Mouse (Mus musculus) liver, embryonic 14.5 days (tissue): ENCODE data around the gene Lrrn4cl.

Experiments
- CTCF ChIP-seq: IDR thresholded peaks from 2 replicates; pipeline ENCODE4 v1.5.1; 2016; ENCODE audit warnings: antibody characterized with exemption, low read depth, control low read depth
- EP300 ChIP-seq: IDR thresholded peaks from 2 replicates; pipeline ENCODE4 v1.6.1; 2016; ENCODE audit warnings: antibody characterized with exemption, low read depth

DNA sequence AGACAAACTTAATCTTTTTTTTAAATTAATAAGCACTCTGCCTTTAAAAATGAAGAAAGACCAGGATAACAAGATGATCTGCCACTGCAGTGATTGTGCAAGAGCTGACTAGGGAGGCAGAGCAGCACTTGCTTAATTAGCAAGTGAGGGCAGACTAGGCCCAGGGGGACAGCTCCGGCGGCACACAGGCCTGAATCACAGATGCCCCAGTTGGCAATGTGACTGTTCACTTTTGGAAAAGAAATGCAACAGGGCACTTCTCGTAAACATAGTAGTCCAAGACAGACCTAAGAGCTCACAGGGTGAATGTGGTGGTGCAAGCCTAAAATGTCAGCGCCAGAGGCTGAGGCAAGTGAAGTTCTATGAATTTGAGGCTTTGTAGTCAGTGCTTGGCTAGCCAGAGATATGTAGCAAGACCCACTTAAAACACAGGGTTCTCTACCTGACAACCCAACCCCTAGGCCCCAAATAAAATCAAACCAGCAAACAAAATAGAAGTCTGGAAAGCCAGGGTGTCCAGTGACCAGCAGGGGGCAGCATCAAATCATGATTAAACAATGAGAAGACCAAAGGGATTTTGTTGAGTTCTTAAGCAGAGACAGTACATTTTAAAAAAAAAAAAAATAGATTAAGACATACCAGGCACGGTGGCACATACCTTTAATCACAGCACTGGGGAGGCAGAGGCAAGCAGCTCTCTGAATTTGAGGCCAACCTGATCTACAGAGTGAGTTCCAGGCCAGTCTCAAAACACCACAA, 6.0 kb upstream of the Lrrn4cl start:
- TF ChIP-seq CTCF (peak; percentile 79), EP300 (no peak)
